Mouse (Mus musculus) lung, postnatal 0 days (tissue): ENCODE results near the gene Chrm4.

Experiments
- CTCF ChIP-seq: IDR thresholded peaks from 2 replicates; pipeline ENCODE4 v1.5.1; 2016; ENCODE audit warnings: antibody characterized with exemption, mild to moderate bottlenecking
- EP300 ChIP-seq: IDR thresholded peaks from 2 replicates; pipeline ENCODE4 v1.6.1; 2016; ENCODE audit warnings: antibody characterized with exemption, mild to moderate bottlenecking, control low read depth

- TF ChIP-seq CTCF (no peak), EP300 (no peak)
Measured at GRCm38 (mm10) chr2:91878387-91879180, 48.5 kb upstream of the Chrm4 start.
